Mouse (Mus musculus): ENCODE results near the gene Gm3573.
"Not testable (repeated sequence)": the region's sequence is repeated elsewhere in the genome, so short reads cannot be mapped to it uniquely, and the experiment has no call there.

Gm3573 gene

DNA sequence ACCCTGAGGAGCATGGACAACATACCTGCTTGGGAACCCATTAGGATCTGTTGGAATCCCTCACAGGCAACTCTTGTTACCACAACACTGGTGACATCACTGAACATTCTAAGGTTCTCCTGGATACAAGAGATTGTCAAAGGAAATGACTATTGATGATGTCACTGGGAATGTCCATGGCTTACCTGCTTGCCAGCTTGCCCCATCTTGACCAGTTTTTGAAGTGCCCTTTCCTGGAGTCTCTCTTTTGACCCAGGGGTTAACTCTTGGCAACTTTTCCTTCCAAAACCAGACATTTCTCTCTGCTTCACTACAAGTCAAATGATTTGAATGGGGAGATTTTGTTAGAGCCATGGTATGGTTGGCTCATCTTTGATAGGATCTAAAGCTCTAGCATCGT, at the start of gene Gm3573:
Gene Gm3573 (minus strand): TSS at position 101 of the 400 bp plus-strand sequence.
- not testable (repeated sequence) for DNase-seq (ENCODE audit: low spot score)

DNA sequence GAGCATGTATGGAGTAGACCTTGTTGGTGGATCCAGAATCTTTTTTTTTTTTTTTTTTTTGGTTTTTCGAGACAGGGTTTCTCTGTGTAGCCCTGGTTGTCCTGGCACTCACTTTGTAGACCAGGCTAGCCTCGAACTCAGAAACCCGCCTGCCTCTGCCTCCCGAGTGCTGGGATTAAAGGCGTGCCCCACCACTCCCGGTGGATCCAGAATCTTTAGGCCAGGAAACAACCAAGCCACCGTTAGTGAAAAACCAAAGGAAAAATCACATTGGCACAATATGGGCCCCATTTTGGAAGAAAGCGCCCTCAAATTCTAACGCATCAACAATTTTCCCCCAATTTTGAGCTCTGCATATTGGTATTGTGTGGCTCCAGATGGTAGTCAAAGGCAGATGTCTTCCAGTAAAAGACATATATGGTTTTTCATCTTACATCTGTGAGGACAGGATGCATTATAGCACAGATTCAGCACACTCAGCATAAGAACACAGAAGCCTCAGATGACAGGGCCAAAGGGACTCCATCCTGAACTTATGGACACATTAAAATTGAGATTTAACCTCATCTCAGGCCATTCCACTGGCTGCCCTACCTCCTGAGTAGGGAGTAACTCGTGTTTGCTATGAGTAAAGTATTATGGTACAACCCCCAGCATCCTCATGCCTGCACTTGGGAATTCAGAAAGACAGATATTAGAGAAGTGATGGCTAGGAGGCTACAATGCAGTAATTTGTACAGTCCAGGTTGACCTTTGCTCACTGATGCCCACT, 26.4 kb upstream of the Gm3573 start:
- DNase-seq (ENCODE audit: low spot score): peak; percentile 1

DNA sequence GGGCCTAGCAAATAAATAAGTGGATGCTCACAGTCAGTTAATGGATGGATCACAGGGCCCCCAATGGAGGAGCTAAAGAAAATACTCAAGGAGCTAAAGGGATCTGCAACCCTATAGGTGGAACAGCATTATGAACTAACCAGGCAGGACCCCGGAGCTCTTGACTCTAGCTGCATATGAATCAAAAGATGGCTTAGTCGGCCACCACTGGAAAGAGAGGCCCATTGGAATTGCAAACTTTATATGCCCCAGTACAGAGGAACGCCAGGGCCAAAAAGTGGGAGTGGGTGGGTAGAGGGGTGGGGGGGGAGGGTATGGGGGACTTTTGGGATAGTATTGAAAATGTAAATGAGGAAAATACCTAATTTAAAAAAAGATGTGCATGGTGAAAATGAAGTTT, 6.7 kb downstream of the Gm3573 start:
- not testable (repeated sequence) for DNase-seq (ENCODE audit: low spot score)

DNA sequence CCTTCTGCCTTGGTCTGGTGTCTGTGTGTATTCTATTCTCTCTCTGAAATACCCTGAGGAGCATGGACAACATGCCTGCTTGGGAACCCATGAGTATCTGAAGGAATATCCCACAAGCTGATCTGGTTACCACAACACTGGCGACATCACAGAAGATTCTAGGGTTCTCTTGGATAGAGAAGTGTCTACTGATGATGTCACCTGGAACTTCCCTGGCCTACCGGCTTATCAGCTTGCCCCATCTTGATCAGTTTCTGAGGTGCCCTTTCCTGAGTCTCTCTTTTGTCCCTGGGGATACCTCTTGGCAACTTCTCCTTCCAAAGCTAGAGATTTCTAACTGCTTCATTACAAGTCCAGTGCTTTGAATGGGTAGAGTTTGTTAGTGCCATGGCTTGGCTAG, 28.1 kb downstream of the Gm3573 start, which contains the start of gene Gm17027:
Gene Gm17027 (minus strand): TSS at position 101 of the 400 bp plus-strand sequence.
- not testable (repeated sequence) for DNase-seq (ENCODE audit: low spot score)

All from adipocyte (in vitro differentiated cells).